Mouse (Mus musculus) ES-E14 (cell line): ENCODE data around the gene Gclm.

Source experiments
- CHD2 ChIP-seq: IDR thresholded peaks from 2 replicates; pipeline ENCODE4 v1.6.1; 2014; ENCODE audit warnings: mild to moderate bottlenecking, low read depth, low read length, inconsistent platforms
- HCFC1 ChIP-seq: IDR thresholded peaks from 2 replicates; pipeline ENCODE4 v1.6.1; 2012; ENCODE audit warnings: low read length, inconsistent platforms, borderline replicate concordance; ENCODE audit not compliant: insufficient read depth
- MAFK ChIP-seq: IDR thresholded peaks from 2 replicates; pipeline ENCODE4 v1.6.1; 2014; ENCODE audit warnings: mild to moderate bottlenecking, low read depth, low read length, inconsistent platforms; ENCODE audit not compliant: insufficient read depth
- ZC3H11A ChIP-seq: IDR thresholded peaks from 2 replicates; pipeline ENCODE4 v1.6.1; 2012; ENCODE audit warnings: low read depth, mild to moderate bottlenecking, inconsistent platforms, low read length, borderline replicate concordance
- ZNF384 ChIP-seq: IDR thresholded peaks from 2 replicates; pipeline ENCODE4 v1.6.1; 2012; ENCODE audit warnings: low read depth, low read length, inconsistent platforms

- peak; percentile 78; the same call in 1 of the 2 replicates for TF ChIP-seq ZC3H11A
- peak; percentile 99 for TF ChIP-seq MAFK
- no peak for TF ChIP-seq ZNF384
- TF ChIP-seq CHD2 = no peak
- TF ChIP-seq HCFC1 = no peak
These were observed 50.2 kb downstream of the Gclm start for GRCm38 (mm10) chr3:122295511-122295910.
